Mouse (Mus musculus) intestine, embryonic 16.5 days (tissue): ENCODE results near the gene Erg. TPM values are rescaled to one million over a fixed set of nuclear protein-coding genes. Genes with fewer than 3 reads are reported as not detected.

Experiments
- ATAC-seq: fragments of 200-750 bp; cut with Nextera tagmentation; 2 replicates; pipeline ENCODE4 v1.8.0; 2017; ENCODE audit warnings: moderate TSS enrichment, moderate library complexity
- H3K27ac ChIP-seq: fragments of 300-500 bp; sonication (generic); 2 replicates; pipeline ENCODE4 v1.5.1; 2014; ENCODE audit warnings: mild to moderate bottlenecking, low read length
- H3K27me3 ChIP-seq: fragments of 300-500 bp; sonication (generic); replicated peaks from 2 replicates; pipeline ENCODE4 v1.6.1; 2014; ENCODE audit warnings: low read length, control low read depth, mixed read lengths; ENCODE audit not compliant: control insufficient read depth, insufficient read depth
- H3K36me3 ChIP-seq: fragments of 300-500 bp; sonication (generic); 2 replicates; pipeline ENCODE4 v1.6.1; 2014; ENCODE audit warnings: low read length, control low read depth; ENCODE audit not compliant: control insufficient read depth, insufficient read depth
- H3K4me1 ChIP-seq: fragments of 300-500 bp; sonication (generic); 2 replicates; pipeline ENCODE4 v1.6.1; 2014; ENCODE audit warnings: low read length, control low read depth, mixed read lengths; ENCODE audit not compliant: control insufficient read depth, insufficient read depth
- H3K4me2 ChIP-seq: fragments of 300-500 bp; sonication (generic); 2 replicates; pipeline ENCODE4 v1.6.1; 2014; ENCODE audit warnings: low read depth, low read length, control low read depth
- H3K4me3 ChIP-seq: fragments of 300-500 bp; sonication (generic); 2 replicates; pipeline ENCODE4 v1.5.1; 2014; ENCODE audit warnings: mild to moderate bottlenecking, low read length
- H3K9ac ChIP-seq: fragments of 300-500 bp; sonication (generic); 2 replicates; pipeline ENCODE4 v1.6.1; 2014; ENCODE audit warnings: low read depth, low read length
- H3K9me3 ChIP-seq: fragments of 300-500 bp; sonication (generic); 2 replicates; pipeline ENCODE4 v1.6.1; 2016; ENCODE audit warnings: low read length, control low read depth; ENCODE audit not compliant: control insufficient read depth
- WGBS: fragments of 180-500 bp; shearing (Covaris S2); extraction: QIAGEN DNeasy Blood & Tissue Kit; methylation state at CpG from one replicate; pipeline ENCODE4 v1.1.7; 2014; 5-methylcytosine and 5-hydroxymethylcytosine counted together
- polyA plus RNA-seq: library from polyadenylated mRNA; unstranded; fragments of >200 nt; fragmentation: Nextera tagmentation; extraction: Ambion mirVana; gene quantifications from 2 replicates; pipeline ENCODE4 v1.2.1, GENCODE M21; 2015

Erg gene
- polyA plus RNA-seq, 1 experiment from 2014 or later = 3.7 TPM

GRCm38 (mm10) chr16:95596884-95597577 lies 10.6 kb upstream of the Erg start:
- H3K4me2 ChIP-seq = no peak overlapping the region
- H3K36me3 ChIP-seq = no peaks in the 10 kb centered on the region
- H3K4me3 ChIP-seq = no peak overlapping the region
- no peaks in the 10 kb centered on the region for H3K27me3 ChIP-seq
- H3K27ac ChIP-seq = no peak overlapping the region
- 91% methylated on average over 11 of the region's 11 CpGs for WGBS
- H3K9me3 ChIP-seq = no peaks in the 10 kb centered on the region
- no peak overlapping the region for H3K9ac ChIP-seq
- no peak for ATAC-seq
- H3K4me1 ChIP-seq = 0 out of 2 replicates have a peak, but pooled peaks cover 2% of the 10 kb centered on the region

- H3K27me3 ChIP-seq = peaks cover 22% of the 10 kb centered on the region
- no peak overlapping the region for H3K4me2 ChIP-seq
- no peak overlapping the region for H3K9ac ChIP-seq
- H3K27ac ChIP-seq = no peak overlapping the region
- no peaks in the 10 kb centered on the region for H3K36me3 ChIP-seq
- H3K4me1 ChIP-seq = peaks cover 9% of the 10 kb centered on the region
- WGBS = 35% methylated on average over 5 of the region's 5 CpGs
- no peak overlapping the region for H3K4me3 ChIP-seq
- H3K9me3 ChIP-seq = no peaks in the 10 kb centered on the region
- ATAC-seq = no peak
Measured at GRCm38 (mm10) chr16:95588849-95589248, 2.5 kb upstream of the Erg start.

- H3K9ac ChIP-seq = no peak overlapping the region
- peak overlapping the region; percentile 48; the same call in 1 of the 2 replicates for H3K4me3 ChIP-seq
- no peaks in the 10 kb centered on the region for H3K9me3 ChIP-seq
- no peak for ATAC-seq
- WGBS = 22% methylated on average over 7 of the region's 7 CpGs
- H3K36me3 ChIP-seq = no peaks in the 10 kb centered on the region
- no peak overlapping the region for H3K27ac ChIP-seq
- H3K27me3 ChIP-seq = peaks cover 26% of the 10 kb centered on the region
- H3K4me2 ChIP-seq = peak overlapping the region; percentile 89
- H3K4me1 ChIP-seq = peaks cover 9% of the 10 kb centered on the region
Measured at GRCm38 (mm10) chr16:95586726-95587125, 333 bp upstream of the Erg start.

- Histone ChIP-seq H3K4me3 (peak overlapping the region; percentile 48), H3K9ac (peak overlapping the region; percentile 56), H3K4me1 (peaks cover 9% of the 10 kb centered on the region), H3K36me3 (no peaks in the 10 kb centered on the region), H3K27me3 (peaks cover 26% of the 10 kb centered on the region), H3K9me3 (no peaks in the 10 kb centered on the region), H3K4me2 (peak overlapping the region; percentile 89), H3K27ac (no peak overlapping the region)
- 1% methylated on average over 34 of the region's 36 CpGs for WGBS
- peak; percentile 93 for ATAC-seq
Measured at GRCm38 (mm10) chr16:95585541-95586310, 667 bp downstream of the Erg start.

GRCm38 (mm10) chr16:95584751-95585528 lies 1.5 kb downstream of the Erg start:
- peaks cover 26% of the 10 kb centered on the region for H3K27me3 ChIP-seq
- no peak overlapping the region for H3K27ac ChIP-seq
- peak overlapping the region; percentile 56 for H3K9ac ChIP-seq
- peak overlapping the region; percentile 89 for H3K4me2 ChIP-seq
- no peaks in the 10 kb centered on the region for H3K36me3 ChIP-seq
- peak; percentile 26; the same call in 1 of the 2 replicates for ATAC-seq
- peaks cover 9% of the 10 kb centered on the region for H3K4me1 ChIP-seq
- H3K4me3 ChIP-seq = peak overlapping the region; percentile 48
- no peaks in the 10 kb centered on the region for H3K9me3 ChIP-seq
- 12% methylated on average over 37 of the region's 37 CpGs for WGBS

- no peaks in the 10 kb centered on the region for H3K4me1 ChIP-seq
- H3K27me3 ChIP-seq = peaks cover 4% of the 10 kb centered on the region; the same call in 1 of the 2 replicates
- H3K9ac ChIP-seq = no peak overlapping the region
- no peak overlapping the region for H3K4me2 ChIP-seq
- H3K27ac ChIP-seq = no peak overlapping the region
- H3K4me3 ChIP-seq = no peak overlapping the region
- no peaks in the 10 kb centered on the region for H3K9me3 ChIP-seq
- WGBS = 75% methylated on average over 4 of the region's 4 CpGs
- no peaks in the 10 kb centered on the region for H3K36me3 ChIP-seq
- ATAC-seq = no peak
Measured at GRCm38 (mm10) chr16:95579289-95579688, 7.1 kb downstream of the Erg start.

- Histone ChIP-seq H3K9ac (no peak overlapping the region), H3K9me3 (no peaks in the 10 kb centered on the region), H3K4me3 (no peak overlapping the region), H3K36me3 (no peaks in the 10 kb centered on the region), H3K4me1 (no peaks in the 10 kb centered on the region), H3K4me2 (no peak overlapping the region), H3K27me3 (no peaks in the 10 kb centered on the region), H3K27ac (no peak overlapping the region)
- no peak for ATAC-seq
- 67% methylated on average over 13 of the region's 13 CpGs for WGBS
Measured at GRCm38 (mm10) chr16:95573163-95573562, 13.2 kb downstream of the Erg start.

GRCm38 (mm10) chr16:95570616-95571015 lies 15.8 kb downstream of the Erg start:
- H3K27ac ChIP-seq = no peak overlapping the region
- WGBS = 13% methylated on average over 1 of the region's 1 CpGs
- no peak for ATAC-seq
- H3K4me1 ChIP-seq = no peaks in the 10 kb centered on the region
- H3K27me3 ChIP-seq = no peaks in the 10 kb centered on the region
- no peak overlapping the region for H3K4me2 ChIP-seq
- no peaks in the 10 kb centered on the region for H3K36me3 ChIP-seq
- H3K9me3 ChIP-seq = no peaks in the 10 kb centered on the region; the same call in 1 of the 2 replicates
- H3K4me3 ChIP-seq = no peak overlapping the region
- H3K9ac ChIP-seq = no peak overlapping the region

- H3K9me3 ChIP-seq = no peaks in the 10 kb centered on the region
- H3K9ac ChIP-seq = no peak overlapping the region
- H3K4me1 ChIP-seq = no peaks in the 10 kb centered on the region; the same call in 1 of the 2 replicates
- ATAC-seq = no peak
- 65% methylated on average over 4 of the region's 4 CpGs for WGBS
- no peaks in the 10 kb centered on the region for H3K36me3 ChIP-seq
- H3K4me3 ChIP-seq = no peak overlapping the region
- no peak overlapping the region for H3K27ac ChIP-seq
- no peak overlapping the region for H3K4me2 ChIP-seq
- H3K27me3 ChIP-seq = no peaks in the 10 kb centered on the region
Measured at GRCm38 (mm10) chr16:95556834-95557233, 29.6 kb downstream of the Erg start.
